Mouse (Mus musculus) heart, adult 2 months (tissue): ENCODE data around the gene Ap2s1. TPM values are rescaled to one million over a fixed set of nuclear protein-coding genes. Genes with fewer than 3 reads are reported as not detected.

Source experiments
- DNase-seq, 2 experiments: peaks; one replicate each; pipeline ENCODE4 v3.0.0; 2021
- H3K27ac ChIP-seq: fragments of 200-600 bp; 2 replicates; pipeline ENCODE4 v1.8.1; 2022
- H3K27me3 ChIP-seq: fragments of 200-500 bp; 2 replicates; pipeline ENCODE4 v1.6.1; 2012; ENCODE audit warnings: mild to moderate bottlenecking, low read length, inconsistent platforms, mixed read lengths; ENCODE audit not compliant: control insufficient read depth, insufficient read depth
- H3K36me3 ChIP-seq: fragments of 200-500 bp; 2 replicates; pipeline ENCODE4 v1.6.1; 2012; ENCODE audit warnings: low read length, inconsistent platforms; ENCODE audit not compliant: control insufficient read depth, insufficient read depth
- H3K4me1 ChIP-seq: fragments of 200-500 bp; 2 replicates; pipeline ENCODE4 v1.6.1; 2011; ENCODE audit warnings: low read length; ENCODE audit not compliant: control insufficient read depth, insufficient read depth
- H3K4me3 ChIP-seq: fragments of 200-600 bp; 2 replicates; pipeline ENCODE4 v1.8.1; 2022
- H3K79me2 ChIP-seq: fragments of 200-500 bp; replicated peaks from 2 replicates; pipeline ENCODE4 v1.6.1; 2012; ENCODE audit warnings: mild to moderate bottlenecking, inconsistent platforms, low read length, moderate library complexity, mixed read lengths; ENCODE audit not compliant: control insufficient read depth, insufficient read depth
- H3K9ac ChIP-seq: fragments of 200-500 bp; 2 replicates; pipeline ENCODE4 v1.6.1; 2012; ENCODE audit warnings: low read depth, mild to moderate bottlenecking, control low read depth, inconsistent platforms, low read length, mixed read lengths
- CTCF ChIP-seq: fragments of 200-600 bp; IDR thresholded peaks from 2 replicates; pipeline ENCODE4 v1.8.1; 2022; ENCODE audit warnings: antibody characterized with exemption, mild to moderate bottlenecking, moderate library complexity
- EP300 ChIP-seq: fragments of 200-500 bp; IDR thresholded peaks from 2 replicates; pipeline ENCODE4 v1.6.1; 2011; ENCODE audit warnings: low read depth, low read length, control low read depth; ENCODE audit not compliant: insufficient read depth
- POLR2A ChIP-seq: fragments of 200-500 bp; IDR thresholded peaks from 2 replicates; pipeline ENCODE4 v1.6.1; 2011; ENCODE audit warnings: mild to moderate bottlenecking, low read depth, low read length, control low read depth; ENCODE audit not compliant: insufficient read depth
- WGBS: fragments of 180-500 bp; shearing (Covaris S2); methylation state at CpG from one replicate; pipeline ENCODE4 v1.1.7; 2018; 5-methylcytosine and 5-hydroxymethylcytosine counted together
- intact Hi-C: fragments of 180-260 bp; cut with DNase I; formaldehyde crosslinking; loops from one replicate; pipeline ENCODE4 v1.15.1; 2025
- polyA plus RNA-seq: library from polyadenylated mRNA; depleted of rRNA; stranded (reverse); fragments of >200 nt; gene quantifications from 2 replicates; pipeline ENCODE4 v1.2.3, GENCODE M21; 2012
- total RNA-seq, 2 experiments: library from RNA; stranded (reverse); gene quantifications; 2 replicates each; pipeline ENCODE4 v1.2.3; 2021

Ap2s1 gene
- total and polyA plus RNA-seq, 3 experiments, result 69.7 to 123 (median 75.3) TPM

- H3K9ac ChIP-seq, result no peak overlapping the region
- WGBS, result 86% methylated on average over 4 of the region's 4 CpGs
- no peak overlapping the region for H3K4me3 ChIP-seq
- H3K4me1 ChIP-seq, result peaks cover 3% of the 10 kb centered on the region; the same call in 1 of the 2 replicates
- H3K27me3 ChIP-seq, result no peaks in the 10 kb centered on the region
- intact Hi-C loops, result loop anchor here (5.0 kb wide), 2 partner anchors 37 to 147 kb away; partner anchors contain the start of genes Gng8 and Slc1a5
- H3K27ac ChIP-seq, result no peak overlapping the region
- TF ChIP-seq POLR2A (no peak), CTCF (no peak), EP300 (no peak)
- DNase-seq, result no peak
- peaks cover 4% of the 10 kb centered on the region; the same call in 1 of the 2 replicates for H3K79me2 ChIP-seq
- no peaks in the 10 kb centered on the region for H3K36me3 ChIP-seq
Measured at GRCm38 (mm10) chr7:16745373-16745772, 7.2 kb downstream of the Ap2s1 start.

GRCm38 (mm10) chr7:16746093-16746492 is 7.9 kb downstream of the Ap2s1 start:
- Histone ChIP-seq H3K4me1 (peaks cover 3% of the 10 kb centered on the region; the same call in 1 of the 2 replicates), H3K9ac (no peak overlapping the region), H3K27ac (no peak overlapping the region), H3K27me3 (no peaks in the 10 kb centered on the region), H3K79me2 (peaks cover 3% of the 10 kb centered on the region; the same call in 1 of the 2 replicates), H3K4me3 (no peak overlapping the region), H3K36me3 (no peaks in the 10 kb centered on the region)
- TF ChIP-seq EP300 (no peak), POLR2A (no peak), CTCF (peak; percentile 92)
- WGBS, result 62% methylated on average over 3 of the region's 3 CpGs
- intact Hi-C loops, result loop anchor here (1.0 to 5.0 kb wide), 4 partner anchors 36 to 146 kb away; partner anchors contain the start of genes Gng8 and Slc1a5
- DNase-seq, result peak in 1 of 2 experiments; percentile 35

- H3K27ac ChIP-seq, result no peak overlapping the region
- no peak for DNase-seq
- TF ChIP-seq POLR2A (no peak), CTCF (no peak), EP300 (no peak)
- intact Hi-C loops, result loop anchor here (5.0 kb wide), 2 partner anchors 35 to 145 kb away; partner anchors contain the start of genes Gng8 and Slc1a5
- H3K9ac ChIP-seq, result no peak overlapping the region
- no peak overlapping the region for H3K4me3 ChIP-seq
- no peaks in the 10 kb centered on the region for H3K36me3 ChIP-seq
- 77% methylated on average over 6 of the region's 6 CpGs for WGBS
- no peaks in the 10 kb centered on the region for H3K27me3 ChIP-seq
- no peaks in the 10 kb centered on the region for H3K79me2 ChIP-seq
- peaks cover 3% of the 10 kb centered on the region; the same call in 1 of the 2 replicates for H3K4me1 ChIP-seq
Measured at GRCm38 (mm10) chr7:16747656-16748055, 9.4 kb downstream of the Ap2s1 start.

GRCm38 (mm10) chr7:16752016-16752415 is 13.8 kb downstream of the Ap2s1 start:
- H3K4me1 ChIP-seq, result peaks cover 8% of the 10 kb centered on the region
- TF ChIP-seq EP300 (no peak), CTCF (no peak), POLR2A (no peak)
- H3K27ac ChIP-seq, result no peak overlapping the region
- DNase-seq, result no peak
- no peak overlapping the region for H3K4me3 ChIP-seq
- 82% methylated on average over 12 of the region's 12 CpGs for WGBS
- no peaks in the 10 kb centered on the region for H3K79me2 ChIP-seq
- H3K27me3 ChIP-seq, result no peaks in the 10 kb centered on the region
- H3K36me3 ChIP-seq, result no peaks in the 10 kb centered on the region; the same call in 1 of the 2 replicates
- intact Hi-C loops, result no loop called here
- no peak overlapping the region for H3K9ac ChIP-seq

GRCm38 (mm10) chr7:16755362-16756017 is 17.3 kb downstream of the Ap2s1 start:
- no peak for TF ChIP-seq POLR2A
- peak; percentile 85 for TF ChIP-seq EP300
- intact Hi-C loops, result loop anchor here (1.0 kb wide), 1 partner anchor 90 kb away; no protein-coding TSS in a partner anchor
- Histone ChIP-seq H3K79me2 (no peaks in the 10 kb centered on the region), H3K4me1 (peaks cover 14% of the 10 kb centered on the region), H3K27ac (peak overlapping the region; percentile 54; the same call in 1 of the 2 replicates), H3K36me3 (no peaks in the 10 kb centered on the region; the same call in 1 of the 2 replicates), H3K9ac (no peak overlapping the region), H3K4me3 (no peak overlapping the region), H3K27me3 (no peaks in the 10 kb centered on the region)
- DNase-seq, result peak; percentile 58 to 70
- WGBS, result 30% methylated on average over 17 of the region's 17 CpGs
